Mouse (Mus musculus) right cerebral cortex, postnatal 25 days (tissue): ENCODE measurements around the gene Olfr1287.

Experiments
- DNase-seq: peaks from one replicate; pipeline ENCODE4 v3.0.0; 2022

The Olfr1287 gene

DNA sequence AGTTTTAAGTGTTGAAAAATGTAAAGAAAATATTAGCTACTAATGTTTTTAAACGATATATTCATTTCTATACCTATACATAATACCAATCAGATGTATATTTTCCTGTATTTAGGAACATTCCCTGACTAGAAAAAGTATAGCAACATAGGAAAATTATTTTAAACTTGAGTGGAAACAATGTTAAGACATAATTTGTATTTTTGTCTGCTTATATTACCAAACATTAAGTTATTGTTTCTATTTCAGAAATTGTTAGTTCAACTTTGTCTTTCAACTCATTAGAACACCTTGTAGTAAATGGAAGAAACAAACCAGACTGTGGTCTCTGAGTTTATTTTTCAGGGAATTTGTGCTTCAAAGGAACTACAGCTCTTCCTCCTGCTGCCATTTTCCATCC, at the start of gene Olfr1287:
Gene Olfr1287, plus strand, starts transcription at position 301 of the 400 bp plus-strand sequence.
- no peak for DNase-seq

DNA sequence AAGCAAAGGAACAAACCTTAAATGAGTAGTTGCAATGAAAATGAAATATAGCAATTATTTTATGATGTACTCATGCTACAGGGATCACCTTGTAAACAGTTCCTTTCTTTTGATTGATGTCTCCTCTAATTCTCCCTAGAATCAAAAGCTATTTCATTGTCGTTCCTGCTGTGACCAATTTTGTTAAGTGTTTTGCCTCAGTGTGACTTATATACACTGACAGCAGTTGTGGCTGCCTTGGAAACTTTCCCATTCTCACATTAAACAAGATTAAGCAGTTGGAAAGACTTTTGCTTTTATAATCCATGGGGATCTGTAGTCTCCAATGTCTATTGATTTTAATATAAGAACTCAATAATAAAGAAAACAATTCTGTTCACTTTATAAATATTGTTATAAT, 26.0 kb upstream of the Olfr1287 start, which contains the start of gene Olfr1286:
Gene Olfr1286, minus strand, starts transcription at position 185 of the 400 bp plus-strand sequence.
- no peak for DNase-seq

DNA sequence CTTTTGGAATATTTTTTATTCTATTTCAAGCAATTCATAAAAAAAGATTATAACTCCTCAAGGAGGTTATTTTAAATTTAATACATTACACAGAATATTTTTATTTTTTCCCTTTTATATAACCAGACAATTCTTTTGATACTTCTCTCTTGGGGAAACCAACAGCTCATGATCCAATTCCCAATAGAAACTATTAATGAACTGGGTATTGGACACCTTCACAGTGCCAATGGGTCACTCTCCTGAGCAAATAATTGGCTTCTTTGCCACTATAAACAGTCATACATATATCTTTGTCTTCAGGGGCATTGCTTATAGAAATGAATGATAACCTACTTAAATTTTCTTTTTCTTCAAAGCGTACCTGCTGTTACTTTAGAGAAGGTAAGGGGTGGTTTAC, 24.9 kb downstream of the Olfr1287 start, which contains the start of gene Olfr1288:
Gene Olfr1288, plus strand, starts transcription at position 301 of the 400 bp plus-strand sequence.
- no peak for DNase-seq

DNA sequence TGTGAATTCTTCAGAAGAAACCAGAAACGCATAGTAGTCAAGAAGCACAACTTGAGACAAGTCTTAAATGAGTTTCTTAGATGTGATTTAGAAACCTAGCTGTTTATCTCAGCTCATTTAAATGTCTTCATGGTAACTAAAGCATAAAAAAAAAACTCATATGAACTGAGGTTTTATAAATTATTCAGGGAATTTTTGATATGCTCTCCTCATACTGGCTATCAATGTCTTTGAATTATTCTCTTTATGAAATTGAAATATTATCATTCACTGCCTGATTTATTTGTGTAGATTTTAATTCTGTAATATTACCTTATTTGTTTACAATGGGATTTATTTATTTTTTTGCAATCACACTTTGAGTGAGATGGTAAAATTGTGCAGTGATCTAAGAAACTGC, 31.6 kb downstream of the Olfr1287 start, which contains the start of gene Olfr1289:
Gene Olfr1289, plus strand, starts transcription at position 301 of the 400 bp plus-strand sequence.
- no peak for DNase-seq

DNA sequence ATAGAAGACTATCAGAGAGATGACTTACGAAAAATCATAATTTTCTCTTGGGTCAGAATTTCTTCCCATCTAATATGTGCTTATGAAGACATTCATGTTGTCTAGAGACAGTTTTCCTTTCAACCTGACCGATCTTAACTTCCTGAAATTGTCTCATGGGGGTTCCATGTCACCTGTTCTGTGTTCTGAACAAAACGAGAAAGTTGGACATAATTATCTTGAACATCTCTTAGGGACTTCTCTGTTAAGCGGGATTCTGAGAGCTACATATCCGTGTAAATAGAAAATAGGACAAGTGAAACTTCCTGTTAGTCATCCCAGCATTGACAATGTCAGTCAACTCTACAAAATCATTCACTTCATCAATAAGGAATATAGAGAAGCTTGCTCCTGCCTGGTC, 44.8 kb downstream of the Olfr1287 start, which contains the start of gene Olfr1290:
Gene Olfr1290, minus strand, starts transcription at position 101 of the 400 bp plus-strand sequence.
- DNase-seq, result no peak

DNA sequence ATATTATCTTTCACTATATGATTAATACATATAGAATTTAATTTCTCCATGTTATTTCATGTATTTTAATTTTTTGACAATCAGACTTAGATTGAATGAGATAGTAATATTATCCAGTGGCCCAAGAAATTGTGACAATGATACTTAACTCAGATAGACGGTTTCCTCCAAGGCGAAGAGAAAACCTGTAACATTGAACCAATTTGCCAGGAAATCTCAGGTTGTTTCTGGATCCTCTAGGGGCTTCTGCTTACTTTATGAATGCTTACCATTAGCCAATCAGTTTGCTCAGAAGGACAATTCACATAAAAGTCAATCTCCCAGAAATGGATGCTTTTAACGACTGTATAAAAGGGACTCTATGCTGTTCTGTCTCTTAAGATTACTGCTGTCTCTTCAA, 47.9 kb downstream of the Olfr1287 start, which contains the start of gene Olfr1291-ps1:
Gene Olfr1291-ps1, plus strand, starts transcription at position 301 of the 400 bp plus-strand sequence.
- no peak for DNase-seq
